Mouse (Mus musculus): ENCODE measurements at regions not wholly inside any gene's neighbourhood (a gene's known extent, or its start where the extent isn't known, plus 50 kb on each side); places are given as distances from the start of the nearest gene placed in this dataset.

GRCm38 (mm10) chr7:40687005-40687404 is 211.1 kb upstream of the Vstm2b start:
- Histone ChIP-seq H3K4me3 (ENCODE audit: low read depth, low read length) (no peak overlapping the region), H3K36me3 (ENCODE audit: control insufficient read depth, insufficient read depth, low read length) (no peaks in the 10 kb centered on the region), H3K4me2 (ENCODE audit: low read depth) (no peak overlapping the region), H3K27me3 (ENCODE audit: control insufficient read depth, insufficient read depth, low read length) (no peaks in the 10 kb centered on the region), H3K9ac (ENCODE audit: low read length) (no peak overlapping the region), H3K9me3 (ENCODE audit: control insufficient read depth, low read length) (no peaks in the 10 kb centered on the region), H3K27ac (ENCODE audit: low read depth, low read length) (no peak overlapping the region), H3K4me1 (ENCODE audit: control insufficient read depth, insufficient read depth, low read length) (no peaks in the 10 kb centered on the region)
- 95% methylated on average over 3 of the region's 3 CpGs for WGBS
- DNase-seq (ENCODE audit: low spot score) (no peak), ATAC-seq (ENCODE audit: insufficient read depth, low FRiP score, low TSS enrichment) (no peak)

DNA sequence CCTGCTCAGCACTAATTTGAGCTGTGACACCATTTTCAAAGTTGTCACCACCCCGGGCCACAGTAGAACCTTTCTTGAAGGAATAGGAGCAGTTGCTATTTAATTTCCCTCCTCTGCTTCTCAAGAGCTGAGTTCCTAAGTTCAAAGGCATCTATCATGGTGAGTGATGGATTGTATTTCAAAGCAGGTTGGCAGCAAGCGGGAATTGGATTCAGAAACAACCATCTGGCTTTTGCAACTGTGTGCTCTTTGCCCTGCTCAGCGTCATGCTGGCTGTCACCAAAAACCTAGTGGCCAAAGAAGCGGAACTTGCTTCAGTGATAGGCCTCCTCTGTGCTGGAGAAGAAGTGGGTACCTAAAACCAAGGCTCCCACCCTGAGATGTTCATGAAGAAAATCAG is 209.6 kb upstream of the Vstm2b start:
- no peak overlapping the region for H3K27ac ChIP-seq (ENCODE audit: low read depth, low read length)
- H3K27me3 ChIP-seq (ENCODE audit: control insufficient read depth, insufficient read depth, low read length): no peaks in the 10 kb centered on the region
- H3K9me3 ChIP-seq (ENCODE audit: control insufficient read depth, low read length): no peaks in the 10 kb centered on the region
- no peaks in the 10 kb centered on the region for H3K4me1 ChIP-seq (ENCODE audit: control insufficient read depth, insufficient read depth, low read length)
- H3K4me2 ChIP-seq (ENCODE audit: low read depth): no peak overlapping the region
- no peaks in the 10 kb centered on the region for H3K36me3 ChIP-seq (ENCODE audit: control insufficient read depth, insufficient read depth, low read length)
- DNase-seq (ENCODE audit: low spot score) (no peak), ATAC-seq (ENCODE audit: insufficient read depth, low FRiP score, low TSS enrichment) (no peak)
- H3K9ac ChIP-seq (ENCODE audit: low read length): no peak overlapping the region
- H3K4me3 ChIP-seq (ENCODE audit: low read depth, low read length): no peak overlapping the region
- WGBS: 75% methylated on average over 4 of the region's 4 CpGs

- Histone ChIP-seq H3K27me3 (ENCODE audit: control insufficient read depth, insufficient read depth, low read length) (no peaks in the 10 kb centered on the region), H3K4me2 (ENCODE audit: low read depth) (no peak overlapping the region), H3K36me3 (ENCODE audit: control insufficient read depth, insufficient read depth, low read length) (no peaks in the 10 kb centered on the region), H3K9ac (ENCODE audit: low read length) (no peak overlapping the region), H3K4me1 (ENCODE audit: control insufficient read depth, insufficient read depth, low read length) (no peaks in the 10 kb centered on the region), H3K9me3 (ENCODE audit: control insufficient read depth, low read length) (no peaks in the 10 kb centered on the region), H3K4me3 (ENCODE audit: low read depth, low read length) (no peak overlapping the region), H3K27ac (ENCODE audit: low read depth, low read length) (no peak overlapping the region)
- 69% methylated on average over 5 of the region's 5 CpGs for WGBS
- ATAC-seq (ENCODE audit: insufficient read depth, low FRiP score, low TSS enrichment): no peak
- DNase-seq (ENCODE audit: low spot score): no peak
These were observed 204.4 kb upstream of the Vstm2b start for GRCm38 (mm10) chr7:40693755-40694154.

DNA sequence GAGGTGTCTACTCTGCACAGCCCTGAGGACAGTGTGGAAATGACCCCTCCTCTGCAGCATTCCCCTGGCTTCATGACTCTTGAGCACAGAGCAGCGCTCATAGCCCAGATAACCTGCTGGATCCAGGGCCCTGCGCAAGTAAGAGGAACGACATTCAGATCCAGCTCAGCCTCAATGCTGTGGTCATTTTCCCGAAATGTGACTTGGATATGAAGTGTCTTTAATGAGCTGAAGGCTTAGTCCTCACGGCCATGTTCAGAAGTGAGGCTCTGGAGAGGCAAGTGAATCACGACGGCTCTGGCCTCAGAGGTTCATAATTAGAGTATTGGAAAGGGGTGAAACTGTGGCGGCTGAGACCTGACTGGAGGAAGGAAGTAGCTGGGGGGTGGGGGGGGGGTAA is 200.6 kb upstream of the Vstm2b start:
- ATAC-seq (ENCODE audit: insufficient read depth, low FRiP score, low TSS enrichment): no peak
- no peak overlapping the region for H3K27ac ChIP-seq (ENCODE audit: low read depth, low read length)
- H3K9me3 ChIP-seq (ENCODE audit: control insufficient read depth, low read length): no peaks in the 10 kb centered on the region
- no peak overlapping the region for H3K4me3 ChIP-seq (ENCODE audit: low read depth, low read length)
- WGBS: 86% methylated on average over 8 of the region's 8 CpGs
- DNase-seq (ENCODE audit: low spot score): no peak
- H3K27me3 ChIP-seq (ENCODE audit: control insufficient read depth, insufficient read depth, low read length): no peaks in the 10 kb centered on the region
- no peak overlapping the region for H3K4me2 ChIP-seq (ENCODE audit: low read depth)
- no peaks in the 10 kb centered on the region for H3K36me3 ChIP-seq (ENCODE audit: control insufficient read depth, insufficient read depth, low read length)
- no peak overlapping the region for H3K9ac ChIP-seq (ENCODE audit: low read length)
- H3K4me1 ChIP-seq (ENCODE audit: control insufficient read depth, insufficient read depth, low read length): no peaks in the 10 kb centered on the region

- Histone ChIP-seq H3K4me3 (ENCODE audit: low read depth, low read length) (no peak overlapping the region), H3K9me3 (ENCODE audit: control insufficient read depth, low read length) (no peaks in the 10 kb centered on the region), H3K9ac (ENCODE audit: low read length) (no peak overlapping the region), H3K36me3 (ENCODE audit: control insufficient read depth, insufficient read depth, low read length) (no peaks in the 10 kb centered on the region), H3K27ac (ENCODE audit: low read depth, low read length) (no peak overlapping the region), H3K4me1 (ENCODE audit: control insufficient read depth, insufficient read depth, low read length) (no peaks in the 10 kb centered on the region), H3K4me2 (ENCODE audit: low read depth) (no peak overlapping the region), H3K27me3 (ENCODE audit: control insufficient read depth, insufficient read depth, low read length) (no peaks in the 10 kb centered on the region)
- 61% methylated on average over 3 of the region's 3 CpGs for WGBS
- DNase-seq (ENCODE audit: low spot score) (no peak), ATAC-seq (ENCODE audit: insufficient read depth, low FRiP score, low TSS enrichment) (no peak)
These were observed 199.8 kb upstream of the Vstm2b start for GRCm38 (mm10) chr7:40698309-40698708.

DNA sequence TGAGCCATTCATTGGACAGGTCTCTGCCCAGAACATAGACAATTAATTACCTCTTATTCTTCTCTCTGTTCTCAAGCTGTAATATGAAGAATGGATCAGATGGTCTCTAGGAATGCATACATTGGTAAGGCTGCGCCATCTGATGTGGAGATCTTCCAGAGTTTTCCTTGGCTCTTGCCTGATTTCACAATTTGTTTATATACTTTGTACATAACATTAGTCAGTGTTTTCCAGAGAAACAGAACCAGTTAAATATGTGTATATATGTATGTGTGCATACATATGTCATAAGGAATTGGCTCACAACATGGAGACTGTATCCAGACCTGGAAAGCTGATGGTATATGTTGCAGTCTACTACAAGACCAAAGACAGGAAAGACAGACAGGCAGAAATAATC is 198.5 kb upstream of the Vstm2b start:
- Histone ChIP-seq H3K9ac (ENCODE audit: low read length) (no peak overlapping the region), H3K27me3 (ENCODE audit: control insufficient read depth, insufficient read depth, low read length) (no peaks in the 10 kb centered on the region), H3K36me3 (ENCODE audit: control insufficient read depth, insufficient read depth, low read length) (no peaks in the 10 kb centered on the region), H3K4me3 (ENCODE audit: low read depth, low read length) (no peak overlapping the region), H3K4me2 (ENCODE audit: low read depth) (no peak overlapping the region), H3K9me3 (ENCODE audit: control insufficient read depth, low read length) (no peaks in the 10 kb centered on the region), H3K4me1 (ENCODE audit: control insufficient read depth, insufficient read depth, low read length) (no peaks in the 10 kb centered on the region), H3K27ac (ENCODE audit: low read depth, low read length) (no peak overlapping the region)
- ATAC-seq (ENCODE audit: insufficient read depth, low FRiP score, low TSS enrichment) (no peak), DNase-seq (ENCODE audit: low spot score) (no peak)
- WGBS: 88% methylated on average over 1 of the region's 1 CpGs

DNA sequence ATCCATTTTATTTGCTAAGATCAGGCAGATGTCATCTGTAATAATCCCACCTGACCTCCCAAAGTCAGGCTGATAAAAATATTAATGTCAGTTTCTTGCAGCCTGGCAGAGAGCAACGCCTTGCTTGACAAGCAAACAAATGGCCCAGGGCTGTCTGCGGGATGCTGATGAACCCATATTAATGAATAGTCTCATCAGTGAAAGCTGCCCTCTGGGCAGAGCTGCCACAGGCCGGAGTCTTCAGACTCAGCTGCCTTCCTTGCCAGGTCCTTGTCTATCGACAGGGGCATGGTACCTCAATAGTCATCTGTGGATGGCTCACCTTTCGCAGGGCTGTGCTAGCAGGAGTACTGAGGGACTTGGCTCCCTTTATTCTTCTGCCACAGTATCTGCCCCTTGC is 197.5 kb upstream of the Vstm2b start:
- Histone ChIP-seq H3K4me3 (ENCODE audit: low read depth, low read length) (no peak overlapping the region), H3K27me3 (ENCODE audit: control insufficient read depth, insufficient read depth, low read length) (no peaks in the 10 kb centered on the region), H3K36me3 (ENCODE audit: control insufficient read depth, insufficient read depth, low read length) (no peaks in the 10 kb centered on the region), H3K4me1 (ENCODE audit: control insufficient read depth, insufficient read depth, low read length) (no peaks in the 10 kb centered on the region), H3K4me2 (ENCODE audit: low read depth) (no peak overlapping the region), H3K27ac (ENCODE audit: low read depth, low read length) (no peak overlapping the region), H3K9ac (ENCODE audit: low read length) (no peak overlapping the region), H3K9me3 (ENCODE audit: control insufficient read depth, low read length) (no peaks in the 10 kb centered on the region)
- WGBS: 82% methylated on average over 5 of the region's 5 CpGs
- DNase-seq (ENCODE audit: low spot score) (no peak), ATAC-seq (ENCODE audit: insufficient read depth, low FRiP score, low TSS enrichment) (no peak)

- Histone ChIP-seq H3K9ac (ENCODE audit: low read length) (no peak overlapping the region), H3K27ac (ENCODE audit: low read depth, low read length) (no peak overlapping the region), H3K36me3 (ENCODE audit: control insufficient read depth, insufficient read depth, low read length) (no peaks in the 10 kb centered on the region), H3K4me3 (ENCODE audit: low read depth, low read length) (no peak overlapping the region), H3K4me2 (ENCODE audit: low read depth) (no peak overlapping the region), H3K4me1 (ENCODE audit: control insufficient read depth, insufficient read depth, low read length) (no peaks in the 10 kb centered on the region), H3K27me3 (ENCODE audit: control insufficient read depth, insufficient read depth, low read length) (no peaks in the 10 kb centered on the region), H3K9me3 (ENCODE audit: control insufficient read depth, low read length) (no peaks in the 10 kb centered on the region)
- 86% methylated on average over 5 of the region's 5 CpGs for WGBS
- DNase-seq (ENCODE audit: low spot score) (no peak), ATAC-seq (ENCODE audit: insufficient read depth, low FRiP score, low TSS enrichment) (no peak)
These were observed 195.7 kb upstream of the Vstm2b start for GRCm38 (mm10) chr7:40702191-40703045.

DNA sequence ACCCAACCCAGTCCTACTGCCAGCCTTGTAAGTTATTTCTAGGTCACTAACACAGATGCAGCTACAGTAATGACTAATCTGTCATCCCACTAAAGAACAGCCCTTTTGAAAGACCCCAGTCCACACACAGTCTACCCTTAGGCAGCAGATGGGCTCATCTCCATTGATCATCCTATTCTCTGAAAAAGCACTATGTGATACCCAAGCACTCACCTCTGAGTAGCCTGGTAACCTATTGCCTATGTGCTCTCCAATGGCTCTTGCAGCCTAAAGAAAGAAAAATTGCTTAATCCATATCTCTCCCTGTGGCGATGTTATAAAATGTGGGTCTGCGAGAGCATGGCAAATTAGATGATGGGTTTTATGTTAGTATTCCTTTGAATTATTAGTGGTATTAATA is 189.9 kb upstream of the Vstm2b start:
- no peak overlapping the region for H3K4me2 ChIP-seq (ENCODE audit: low read depth)
- 90% methylated on average over 2 of the region's 2 CpGs for WGBS
- no peak overlapping the region for H3K9ac ChIP-seq (ENCODE audit: low read length)
- DNase-seq (ENCODE audit: low spot score) (no peak), ATAC-seq (ENCODE audit: insufficient read depth, low FRiP score, low TSS enrichment) (no peak)
- H3K27me3 ChIP-seq (ENCODE audit: control insufficient read depth, insufficient read depth, low read length): no peaks in the 10 kb centered on the region
- H3K27ac ChIP-seq (ENCODE audit: low read depth, low read length): no peak overlapping the region
- H3K9me3 ChIP-seq (ENCODE audit: control insufficient read depth, low read length): no peaks in the 10 kb centered on the region
- H3K4me1 ChIP-seq (ENCODE audit: control insufficient read depth, insufficient read depth, low read length): no peaks in the 10 kb centered on the region
- H3K4me3 ChIP-seq (ENCODE audit: low read depth, low read length): no peak overlapping the region
- no peaks in the 10 kb centered on the region for H3K36me3 ChIP-seq (ENCODE audit: control insufficient read depth, insufficient read depth, low read length)
